Comparison of ENCODE assay signal across 14 mouse cellular contexts in genomic region chr14:40533031-40533430, GRCm38 (mm10).
DNase-seq lines count a peak whose midpoint lies in the region; TF ChIP-seq lines count a peak whose summit lies in the region.
"Had no signal": no experiment of that assay in that cellular context is flagged by ENCODE, and none has a peak within 500 bp of the region (broad histone marks: within the 10 kb centered on the region; RNA-seq: fewer than 3 reads in every experiment).

No protein-coding gene starts in this region.

- 82% methylated on average over 2 of the region's 2 CpGs for WGBS in lung, adult 2 months

- no peak for TF ChIP-seq POLR2A in lung, adult 2 months (IDR thresholded peaks at IDR 0.05; ENCODE audit: borderline replicate concordance, extremely low read depth, low read depth, low read length)

- no peak overlapping the region for H3K4me3 ChIP-seq in lung, adult 2 months (replicated peaks; ENCODE audit: extremely low read depth, low read depth, low read length)

- TF ChIP-seq CTCF in lung, adult 2 months (IDR thresholded peaks at IDR 0.05; ENCODE audit: insufficient read depth, low read length) = no peak

- no peaks in the 10 kb centered on the region for H3K4me1 ChIP-seq in lung, adult 2 months (ENCODE audit: control insufficient read depth, insufficient read depth, low read length)

- DNase-seq in Muller cell, postnatal 12 days (ENCODE audit: inconsistent ontology term) = peak; percentile 91
- no peak for DNase-seq in lung, adult 2 months
- DNase-seq: adrenal gland, adult 2 months; adrenal gland, adult 8-10 months; adrenal gland, postnatal 10 days; adrenal gland, postnatal 14 days; adrenal gland, postnatal 25 days; adrenal gland, postnatal 36 days; B cell, adult 2 months; cerebellum, adult 11 months; cerebellum, adult 11-12 months; cerebellum, adult 18-20 months; cerebellum, adult 2 months; cerebellum, adult 8-10 months had no signal
